Mouse (Mus musculus) thymus, adult 2 months (tissue): ENCODE measurements around the gene Trnt1.

Experiments used
- CTCF ChIP-seq: fragments of 200-500 bp; IDR thresholded peaks from 2 replicates; pipeline ENCODE4 v1.5.1; 2012; ENCODE audit warnings: mild to moderate bottlenecking, control low read depth, low read length, moderate library complexity, borderline replicate concordance; ENCODE audit not compliant: control insufficient read depth, poor library complexity, insufficient read depth; ENCODE audit errors: extremely low read depth
- POLR2A ChIP-seq: fragments of 200-500 bp; IDR thresholded peaks from 2 replicates; pipeline ENCODE4 v1.6.1; 2012; ENCODE audit warnings: mild to moderate bottlenecking, low read length, control low read depth, moderate library complexity; ENCODE audit not compliant: control insufficient read depth, poor library complexity, insufficient read depth; ENCODE audit errors: extremely low read depth

DNA sequence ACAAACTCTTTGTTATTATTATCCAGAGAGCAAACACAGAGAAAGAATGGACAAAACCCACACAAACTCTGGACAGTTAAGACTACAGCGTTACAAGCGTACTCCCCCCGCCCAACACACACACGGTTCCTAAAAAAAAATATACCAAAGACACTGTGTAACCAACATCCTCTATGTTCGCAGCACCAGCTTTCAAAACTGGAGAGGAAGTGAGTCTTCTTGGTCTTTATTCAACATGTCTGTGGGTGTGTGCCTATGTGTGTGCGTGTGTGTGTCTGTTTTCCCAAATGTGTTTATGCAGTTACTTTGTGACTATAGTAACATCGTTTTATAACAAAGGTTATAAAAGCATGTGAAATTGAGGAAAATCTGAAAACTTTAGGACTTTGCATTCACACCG, 22.5 kb downstream of the Trnt1 start:
- TF ChIP-seq CTCF = no peak
- TF ChIP-seq POLR2A = no peak
